Mouse (Mus musculus): ENCODE results near the gene Gipc3.

GRCm38 (mm10) chr10:81387716-81388115 is 44.6 kb upstream of the Gipc3 start:
- TF ChIP-seq POLR2A (IDR thresholded peaks at IDR 0.05; ENCODE audit: control insufficient read depth, low read depth, low read length) (no peak), CTCF (IDR thresholded peaks at IDR 0.05; ENCODE audit: control insufficient read depth, insufficient read depth, insufficient replicate concordance, low read depth, low read length) (no peak)

Data from testis, adult 2 months (tissue).